Mouse (Mus musculus): ENCODE measurements around the gene Zfp60.
"Not testable (repeated sequence)": the region's sequence is repeated elsewhere in the genome, so short reads cannot be mapped to it uniquely, and the experiment has no call there.

Gene Zfp60

GRCm38 (mm10) chr7:27731281-27731883 is at the start of gene Zfp60:
Zfp60 (plus strand) TSS chr7:27731389.
- DNase-seq = peak; percentile 84

DNA sequence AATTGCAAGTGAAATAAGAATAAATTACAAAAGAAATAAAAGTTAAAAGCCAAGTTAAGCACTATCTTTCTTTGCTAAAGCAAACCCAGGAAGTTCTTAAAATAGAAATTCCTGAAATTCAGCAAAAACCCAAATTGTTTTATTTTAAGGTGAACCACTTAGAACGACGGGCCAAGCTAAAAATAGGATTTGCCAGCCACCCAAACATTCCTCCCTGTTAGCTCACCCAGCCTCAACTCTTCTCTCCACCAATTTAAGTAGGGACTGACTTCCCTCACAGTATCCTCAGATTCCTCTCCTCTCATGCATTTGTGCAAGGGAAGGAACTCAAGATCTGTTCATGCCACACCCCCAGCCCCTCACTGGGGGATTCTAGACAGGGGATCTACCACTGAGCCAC is 48.0 kb upstream of the Zfp60 start:
- no peak for DNase-seq

DNA sequence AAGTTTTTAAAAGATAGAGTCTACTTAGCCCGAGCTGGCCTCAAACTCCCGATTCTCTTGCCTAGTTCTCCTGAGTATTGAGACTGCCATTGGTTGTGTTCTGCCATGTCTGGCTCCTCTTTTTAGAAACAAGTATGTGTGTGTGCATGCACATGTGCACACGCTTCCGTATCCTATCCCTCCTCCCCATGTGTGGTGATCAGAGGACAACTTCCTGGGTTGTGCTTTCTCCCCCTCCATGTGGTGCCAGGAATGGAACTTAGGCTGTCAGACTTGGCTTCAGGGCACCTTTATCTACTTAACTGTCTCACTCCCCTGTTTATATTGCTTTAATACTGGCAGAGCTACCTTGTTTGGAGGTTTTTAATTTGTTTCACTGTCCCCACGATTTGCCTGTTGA is 46.0 kb upstream of the Zfp60 start:
- no peak for DNase-seq

DNA sequence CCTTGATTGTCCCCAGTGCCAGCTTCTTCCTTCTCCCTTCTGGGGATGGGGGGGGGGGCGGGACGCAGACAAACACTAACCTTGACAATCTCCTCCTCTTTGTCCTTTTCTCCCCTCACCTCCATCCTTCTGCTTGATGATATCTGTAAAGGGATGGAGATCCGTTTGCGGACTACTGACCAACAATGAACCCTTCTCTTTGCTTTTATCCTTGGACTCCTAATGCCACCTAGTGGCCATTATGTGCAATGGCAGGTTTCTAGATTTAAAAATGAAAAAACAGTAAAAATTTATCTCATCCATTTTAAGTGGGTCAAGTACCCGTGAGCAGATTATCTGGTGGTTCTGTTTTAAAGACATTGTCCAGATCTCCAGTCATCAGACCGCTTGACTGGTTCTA is 45.5 kb upstream of the Zfp60 start:
- no peak for DNase-seq

GRCm38 (mm10) chr7:27687043-27687442 is 44.1 kb upstream of the Zfp60 start:
- no peak for DNase-seq

DNA sequence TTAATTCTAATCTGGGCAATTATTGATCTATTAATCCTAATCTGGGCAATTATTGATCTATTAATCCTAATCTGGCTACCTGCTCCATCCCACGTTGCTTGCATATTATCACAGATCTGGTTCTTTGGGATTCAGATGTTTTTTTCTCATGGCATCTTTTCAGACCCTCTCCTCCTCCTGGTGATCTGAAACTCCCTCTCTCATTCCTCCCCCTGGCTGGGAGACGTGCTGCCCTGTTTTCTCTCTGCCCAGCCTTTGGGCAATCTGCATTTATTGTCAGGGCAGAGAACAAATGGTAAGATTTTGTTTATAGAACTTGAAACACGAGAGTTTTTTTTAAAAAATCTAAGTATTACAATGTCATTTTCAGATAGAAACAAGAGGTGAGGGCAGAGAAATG is 43.4 kb upstream of the Zfp60 start:
- no peak for DNase-seq

- DNase-seq = no peak
Measured at GRCm38 (mm10) chr7:27688246-27688788, 42.9 kb upstream of the Zfp60 start.

- DNase-seq = peak; percentile 91
Measured at GRCm38 (mm10) chr7:27688815-27689612, 42.2 kb upstream of the Zfp60 start, which contains the start of gene Zfp607b. Zfp607b (plus strand) TSS chr7:27689340.

- DNase-seq = no peak
Measured at GRCm38 (mm10) chr7:27691076-27691475, 40.1 kb upstream of the Zfp60 start.

- DNase-seq = no peak
Measured at GRCm38 (mm10) chr7:27696711-27697110, 34.5 kb upstream of the Zfp60 start.

DNA sequence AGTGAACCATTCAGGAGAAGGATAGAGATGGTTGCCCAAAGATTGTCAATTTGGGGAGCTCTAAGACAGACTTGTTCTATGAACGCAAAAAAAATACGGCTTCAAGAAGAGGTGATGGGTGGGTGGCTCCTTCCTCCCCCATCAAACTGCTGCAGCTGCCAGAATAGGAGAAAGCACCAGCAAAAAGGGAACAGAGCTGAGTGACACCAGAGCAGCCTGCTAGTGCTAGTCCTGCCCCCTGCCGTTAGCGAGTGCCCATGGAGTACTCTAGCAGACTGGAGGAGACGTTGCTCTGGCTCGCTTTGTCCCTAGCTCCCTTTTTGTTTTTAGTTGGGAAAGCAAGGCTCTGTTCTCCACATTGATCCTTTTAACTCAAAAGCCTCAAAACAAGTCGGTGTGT is 20.8 kb upstream of the Zfp60 start:
- DNase-seq = no peak

DNA sequence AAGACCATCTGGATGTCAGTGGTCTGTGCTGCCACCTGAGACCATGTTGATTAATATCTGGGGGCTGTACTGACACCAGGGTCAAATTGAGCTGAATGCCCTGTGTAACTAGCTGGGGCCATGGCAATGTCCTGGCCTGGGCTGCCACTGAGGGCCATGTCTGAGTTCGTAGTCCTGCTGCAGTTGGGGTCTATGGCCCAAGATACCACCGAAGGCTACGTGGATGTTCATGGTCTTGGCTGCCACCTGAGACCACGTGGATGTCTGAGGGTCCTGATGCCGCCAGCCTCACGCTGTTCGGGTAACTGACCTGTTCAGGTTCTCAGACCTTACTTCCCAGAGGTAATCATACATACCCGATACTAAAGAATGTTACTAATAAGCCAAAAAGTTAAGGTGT is 9.2 kb upstream of the Zfp60 start:
- DNase-seq = no peak

GRCm38 (mm10) chr7:27725566-27726538 is 5.3 kb upstream of the Zfp60 start:
- peak; percentile 54 for DNase-seq

- DNase-seq = no peak
Measured at GRCm38 (mm10) chr7:27727471-27727870, 3.7 kb upstream of the Zfp60 start.

DNA sequence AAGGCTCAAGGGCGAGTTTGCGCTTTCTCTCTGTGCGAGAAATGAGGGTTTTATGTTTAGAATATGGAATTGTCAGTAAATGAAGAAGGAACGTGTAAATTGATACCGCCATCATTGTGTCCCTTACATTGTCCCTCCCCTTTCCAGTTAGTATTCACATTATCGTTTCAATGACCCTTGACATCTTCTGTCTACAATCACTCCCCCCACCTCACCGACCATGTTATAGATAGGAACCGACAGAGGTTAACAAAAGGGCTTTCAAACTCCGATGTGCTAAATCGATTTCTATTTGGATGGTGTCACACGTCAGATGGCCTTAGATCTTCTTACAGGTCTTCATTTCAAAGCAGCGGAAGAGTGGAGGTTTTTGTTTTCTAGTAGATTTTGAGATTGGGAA is 757 bp downstream of the Zfp60 start:
- no peak for DNase-seq

- no peak for DNase-seq
Measured at GRCm38 (mm10) chr7:27732508-27732907, 1.3 kb downstream of the Zfp60 start.

- DNase-seq = no peak
Measured at GRCm38 (mm10) chr7:27735457-27735856, 4.3 kb downstream of the Zfp60 start.

DNA sequence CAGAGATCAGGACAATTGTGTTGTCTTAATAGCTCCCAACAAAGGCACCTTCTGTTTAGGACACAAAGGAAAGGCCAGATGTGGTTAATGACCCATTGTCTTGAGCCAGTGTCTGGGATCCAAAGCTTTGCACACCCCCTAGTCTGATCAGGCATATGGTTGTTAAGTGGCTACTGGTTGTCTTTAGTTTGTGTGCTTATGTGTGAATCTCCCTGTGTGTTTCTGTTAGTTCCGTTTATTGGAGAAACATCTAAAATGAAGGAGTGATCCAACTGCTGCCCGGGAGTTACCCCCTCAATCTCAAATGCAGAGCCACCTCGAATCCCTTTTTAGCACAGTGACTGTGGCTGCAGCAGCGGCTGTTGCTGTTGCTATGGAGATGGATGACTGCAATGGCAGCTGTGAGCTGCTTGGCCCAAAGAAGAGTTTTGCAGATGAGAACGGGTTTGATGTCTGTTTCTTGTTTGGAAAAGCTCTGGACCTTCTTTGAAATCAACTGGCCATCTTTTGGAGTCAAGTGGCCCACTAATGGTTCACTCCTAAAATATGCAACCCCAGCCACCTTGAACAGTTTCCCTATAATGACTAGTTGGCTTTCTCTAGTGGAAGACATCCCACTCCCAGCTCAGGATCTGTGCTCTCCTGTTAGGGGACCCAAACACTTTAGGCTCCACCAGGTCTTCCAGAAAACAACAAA is 25.3 kb downstream of the Zfp60 start:
- DNase-seq = no peak

DNA sequence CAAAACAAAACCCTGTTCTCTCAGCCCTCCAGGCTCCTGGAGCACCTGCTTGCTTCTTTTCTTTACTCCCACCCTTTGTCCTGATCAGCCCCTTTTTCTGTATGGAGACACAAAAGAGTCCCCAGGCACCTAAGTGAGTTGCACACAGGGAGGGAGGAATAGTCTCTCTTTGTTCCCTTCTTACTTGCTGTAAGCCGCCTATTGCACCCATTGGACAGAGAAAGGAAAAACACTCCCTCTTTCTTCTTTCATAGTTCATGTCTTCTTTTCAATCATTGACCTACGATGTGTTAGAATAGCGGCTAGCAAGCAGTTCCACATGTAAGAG is 25.8 kb downstream of the Zfp60 start:
- DNase-seq = no peak

GRCm38 (mm10) chr7:27765176-27765886 is 34.1 kb downstream of the Zfp60 start:
- DNase-seq = no peak

- no peak for DNase-seq
Measured at GRCm38 (mm10) chr7:27789306-27789705, 58.1 kb downstream of the Zfp60 start.

- not testable (repeated sequence) for DNase-seq
Measured at GRCm38 (mm10) chr7:27793865-27794264, 62.7 kb downstream of the Zfp60 start.
